Mouse (Mus musculus): ENCODE measurements around the gene Cxcl15.

DNA sequence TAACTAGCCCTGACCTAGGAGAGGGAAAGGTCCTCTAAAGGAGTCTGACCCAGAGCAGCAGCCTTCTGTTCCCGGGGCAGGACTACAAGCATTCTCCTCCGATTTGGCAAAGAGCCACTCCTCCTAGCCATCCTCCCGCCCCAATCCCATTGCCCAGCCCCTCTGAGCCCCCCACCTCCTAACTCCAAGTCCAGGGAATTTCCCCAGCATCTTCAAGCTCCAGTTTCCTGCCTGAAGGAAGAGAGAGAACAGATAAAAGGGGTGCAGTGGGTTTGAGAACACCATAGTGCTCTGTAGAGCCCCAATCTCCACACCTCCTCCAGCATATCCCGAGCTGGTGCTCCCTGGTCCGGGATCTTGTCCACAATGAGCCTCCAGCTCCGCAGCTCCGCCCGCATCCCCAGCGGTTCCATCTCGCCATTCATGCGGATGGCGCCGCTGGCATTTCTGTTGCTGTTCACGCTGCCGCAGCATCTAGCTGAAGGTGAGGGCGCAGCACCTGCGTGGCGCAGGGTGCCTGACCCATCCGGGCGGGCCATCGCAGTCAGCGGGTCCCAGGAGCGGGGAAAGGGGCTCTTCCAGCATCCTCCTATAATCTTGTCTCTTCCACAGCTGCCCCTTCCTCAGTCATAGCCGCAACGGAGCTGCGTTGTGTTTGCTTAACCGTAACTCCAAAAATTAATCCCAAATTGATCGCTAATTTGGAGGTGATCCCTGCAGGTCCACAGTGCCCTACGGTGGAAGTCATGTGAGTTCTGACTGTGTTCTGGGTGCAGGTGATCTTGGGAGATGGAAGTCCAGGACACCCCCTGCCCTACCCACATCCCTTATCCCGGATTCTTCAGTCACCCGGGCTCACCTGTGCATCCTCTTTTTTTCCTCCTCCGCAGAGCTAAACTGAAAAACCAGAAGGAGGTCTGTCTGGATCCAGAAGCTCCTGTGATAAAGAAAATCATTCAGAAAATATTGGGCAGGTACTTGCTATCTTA, 35.0 kb upstream of the Cxcl15 start, which contains the start of gene Cxcl5:
- no peak for TF ChIP-seq CTCF (IDR thresholded peaks at IDR 0.05; ENCODE audit: control insufficient read depth, insufficient read depth, insufficient read length)
- no peak for TF ChIP-seq USF1 (IDR thresholded peaks at IDR 0.05; ENCODE audit: low read depth)
- TF ChIP-seq CEBPB (IDR thresholded peaks at IDR 0.05; ENCODE audit: low read depth): no peak
- TF ChIP-seq MYOG (IDR thresholded peaks at IDR 0.05; ENCODE audit: control insufficient read depth, extremely low read depth, insufficient read length): no peak

Measured in C2C12 (cell line).